Mouse (Mus musculus) brain, embryonic 14.5 days (tissue): ENCODE measurements around the gene Pilra.

Experiments
- CTCF ChIP-seq: fragments of 200-500 bp; IDR thresholded peaks from 2 replicates; pipeline ENCODE4 v1.5.1; 2012; ENCODE audit warnings: inconsistent platforms, mild to moderate bottlenecking, moderate library complexity, borderline replicate concordance; ENCODE audit not compliant: insufficient read depth, insufficient read length; ENCODE audit errors: extremely low read depth
- POLR2A ChIP-seq: fragments of 200-500 bp; IDR thresholded peaks from 2 replicates; pipeline ENCODE4 v1.6.1; 2012; ENCODE audit warnings: mild to moderate bottlenecking, inconsistent platforms, borderline replicate concordance; ENCODE audit not compliant: poor library complexity, insufficient read depth, insufficient read length, severe bottlenecking; ENCODE audit errors: extremely low read depth

DNA sequence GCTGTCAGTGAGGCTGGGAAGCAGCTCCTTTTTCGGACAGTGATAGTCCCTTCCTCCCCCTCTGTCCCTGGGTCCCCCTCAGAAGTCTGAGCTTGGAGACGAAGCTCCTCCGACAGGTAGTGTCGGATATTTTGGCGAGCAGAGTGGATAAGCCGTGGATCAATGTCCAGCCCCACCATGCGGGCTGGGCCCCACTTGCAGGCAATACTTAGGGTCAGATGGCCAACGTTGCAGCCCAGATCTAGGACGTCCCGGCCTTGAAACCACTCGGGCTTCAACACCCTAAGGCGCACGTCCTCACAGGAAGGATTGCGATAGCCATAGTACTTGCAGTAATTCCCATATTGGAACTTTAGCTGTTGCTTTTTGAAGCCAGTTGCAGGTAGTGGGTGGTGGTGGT is 51.5 kb downstream of the Pilra start:
- no peak for TF ChIP-seq POLR2A
- no peak for TF ChIP-seq CTCF
